7 mouse cellular contexts compared by ENCODE assay signal in the genomic region with DNA sequence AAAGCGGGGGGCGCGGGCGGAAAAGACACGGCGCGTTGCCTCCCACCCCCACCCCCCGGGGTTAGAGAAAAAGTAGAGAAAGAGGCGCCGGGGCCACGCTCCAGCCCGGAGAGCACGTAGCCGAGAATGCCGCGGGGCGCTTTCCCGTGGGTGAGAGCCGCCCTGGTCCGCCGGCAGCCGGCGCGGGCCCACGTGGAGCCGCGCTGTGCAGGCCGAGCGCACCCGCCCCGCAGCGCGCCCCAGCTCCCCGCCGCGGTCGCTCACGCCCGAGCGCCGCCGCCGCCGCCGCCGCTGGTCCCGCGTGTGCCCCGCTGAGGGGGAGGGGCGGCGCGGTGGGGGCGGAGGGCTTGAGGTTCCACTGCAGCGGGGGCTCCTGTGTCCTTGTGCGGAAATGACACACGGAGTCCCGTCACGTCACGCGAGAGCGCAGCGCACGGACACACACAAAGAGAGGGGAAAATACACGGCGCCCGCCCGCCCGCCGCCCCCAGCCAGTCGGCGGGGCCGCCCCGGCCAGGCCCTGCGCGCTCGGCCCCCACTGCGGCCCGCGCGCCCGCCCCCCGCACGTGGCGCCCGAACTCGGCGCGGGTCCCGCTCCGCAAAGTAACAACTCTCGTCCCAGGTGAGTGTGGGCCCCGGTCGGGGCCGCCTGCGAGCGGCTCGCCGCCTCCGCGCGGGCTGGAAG. TPM values are rescaled to one million over a fixed set of nuclear protein-coding genes. Genes with fewer than 3 reads are reported as not detected.
DNase-seq lines count a peak whose midpoint lies in the region; ATAC-seq and TF ChIP-seq lines count a peak whose summit lies in the region.

A gene (plus strand): TSS at position 81 of the 685 bp plus-strand sequence.

- peak within 1 kb of the TSS; percentile 96 for H3K27ac ChIP-seq in intestine, postnatal 0 days (ENCODE audit: low read depth, low read length)
- H3K27ac ChIP-seq in limb, embryonic 12.5 days: peak within 1 kb of the TSS; percentile 99
- H3K27ac ChIP-seq in midbrain, embryonic 12.5 days (replicated peaks): peak within 1 kb of the TSS; percentile 98

- WGBS in intestine, postnatal 0 days: under 1% methylated on average over 67 of the region's 101 CpGs
- WGBS in limb, embryonic 12.5 days: under 1% methylated on average over 87 of the region's 101 CpGs
- WGBS in midbrain, embryonic 12.5 days: under 1% methylated on average over 65 of the region's 101 CpGs

- no peaks in the 10 kb centered on the region for H3K4me1 ChIP-seq in intestine, postnatal 0 days (replicated peaks; ENCODE audit: control insufficient read depth, insufficient read depth, low read length)
- peaks cover 43% of the 10 kb centered on the region for H3K4me1 ChIP-seq in limb, embryonic 12.5 days (replicated peaks)
- H3K4me1 ChIP-seq in midbrain, embryonic 12.5 days: peaks cover 45% of the 10 kb centered on the region

- H3K4me3 ChIP-seq in intestine, postnatal 0 days (ENCODE audit: low read depth, low read length): peak within 1 kb of the TSS; percentile 84
- peak within 1 kb of the TSS; percentile 77 for H3K4me3 ChIP-seq in limb, embryonic 12.5 days (replicated peaks)
- H3K4me3 ChIP-seq in midbrain, embryonic 12.5 days: peak within 1 kb of the TSS; percentile 75

- ATAC-seq in granulocyte monocyte progenitor cell, adult 5-6 weeks (replicated peaks; ENCODE audit: poor library complexity, severe bottlenecking): peak; percentile 48
- peak; percentile 61 for ATAC-seq in intestine, postnatal 0 days
- peak; percentile 61 for ATAC-seq in limb, embryonic 12.5 days (ENCODE audit: insufficient number of reproducible peaks, insufficient read depth, low FRiP score, low TSS enrichment, low read depth)
- ATAC-seq in midbrain, embryonic 12.5 days (ENCODE audit: low FRiP score, low read depth): peak; percentile 51

- no peaks in the 10 kb centered on the region for H3K9me3 ChIP-seq in intestine, postnatal 0 days (ENCODE audit: control insufficient read depth)
- no peaks in the 10 kb centered on the region for H3K9me3 ChIP-seq in limb, embryonic 12.5 days
- no peaks in the 10 kb centered on the region for H3K9me3 ChIP-seq in midbrain, embryonic 12.5 days

- H3K36me3 ChIP-seq in intestine, postnatal 0 days (ENCODE audit: control insufficient read depth, insufficient read depth): no peaks in the 10 kb centered on the region
- no peaks in the 10 kb centered on the region for H3K36me3 ChIP-seq in limb, embryonic 12.5 days
- H3K36me3 ChIP-seq in midbrain, embryonic 12.5 days: no peaks in the 10 kb centered on the region

- TF ChIP-seq CTCF in intestine, postnatal 0 days (IDR thresholded peaks at IDR 0.05; ENCODE audit: low read depth): no peak

- peak within 1 kb of the TSS; percentile 91 for H3K9ac ChIP-seq in intestine, postnatal 0 days (ENCODE audit: low read depth, low read length)
- peak within 1 kb of the TSS; percentile 98 for H3K9ac ChIP-seq in limb, embryonic 12.5 days (replicated peaks)
- H3K9ac ChIP-seq in midbrain, embryonic 12.5 days (replicated peaks): peak within 1 kb of the TSS; percentile 93

- DNase-seq in adrenal gland, adult 18-20 months (ENCODE audit: low spot score in 2 of 2): peak; percentile 50 to 64
- DNase-seq in embryo, embryonic 10 days (ENCODE audit: low spot score): peak; percentile 68
- DNase-seq in spleen, postnatal 14 days (ENCODE audit: low spot score in 2 of 2): peak; percentile 16 to 44

- peak within 1 kb of the TSS; percentile 97 for H3K4me2 ChIP-seq in intestine, postnatal 0 days (replicated peaks; ENCODE audit: low read depth)
- peak within 1 kb of the TSS; percentile 78 for H3K4me2 ChIP-seq in limb, embryonic 12.5 days
- H3K4me2 ChIP-seq in midbrain, embryonic 12.5 days (replicated peaks): peak within 1 kb of the TSS; percentile 93

- no peaks in the 10 kb centered on the region for H3K27me3 ChIP-seq in intestine, postnatal 0 days (replicated peaks; ENCODE audit: control insufficient read depth, insufficient read depth, low read length)
- H3K27me3 ChIP-seq in limb, embryonic 12.5 days: no peaks in the 10 kb centered on the region
- no peaks in the 10 kb centered on the region for H3K27me3 ChIP-seq in midbrain, embryonic 12.5 days

RNA-seq across cellular contexts. Expression of the gene that starts here (rescaled TPM):
- 1 to 10 TPM; 3.9 to 4.7 TPM for total RNA-seq in adrenal gland, adult 18-20 months (2021)
- 6.5 and 13.7 TPM in 2 replicates for total RNA-seq in granulocyte monocyte progenitor cell, adult 5-6 weeks (2014; fragmentation: Nextera tagmentation)
- total RNA-seq in granulocyte monocyte progenitor cell, adult 5-6 weeks (2017): 3.8 and 5.2 TPM in 2 replicates
- 0.86 and 0.98 TPM in 2 replicates for polyA plus RNA-seq in intestine, postnatal 0 days (2015; fragmentation: Nextera tagmentation; extraction: Ambion mirVana)
- 5.8 and 5.9 TPM in 2 replicates for polyA plus RNA-seq in limb, embryonic 12.5 days (2016; fragmentation: Nextera tagmentation; extraction: Ambion mirVana)
- 8.0 and 9.8 TPM in 2 replicates for polyA plus RNA-seq in midbrain, embryonic 12.5 days (2016; fragmentation: Nextera tagmentation; extraction: Ambion mirVana)

Comparison
In these comparisons a context has a peak if more than half of its experiments do, and no peak if none do; other contexts are left out.
1. Peak in every context shown above with its lines: DNase-seq, ATAC-seq, H3K4me3 ChIP-seq and H3K27ac ChIP-seq.
2. Peak in ATAC-seq, H3K4me3 ChIP-seq, H3K27ac ChIP-seq, H3K9ac ChIP-seq and H3K4me2 ChIP-seq in intestine, postnatal 0 days; RNA of the gene not detected or under 1 TPM.